Mouse (Mus musculus): ENCODE measurements around the gene Psmb3. TPM values are rescaled to one million over a fixed set of nuclear protein-coding genes. Genes with fewer than 3 reads are reported as not detected.
A peak's percentile ranks its signal among the peaks of the same experiment; 100 is the strongest.

The Psmb3 gene
- total and polyA plus RNA-seq, 3 experiments = 135 to 273 (median 139) TPM

GRCm38 (mm10) chr11:97658751-97659266 is 44.4 kb upstream of the Psmb3 start:
- no peaks in the 10 kb centered on the region for H3K36me3 ChIP-seq (ENCODE audit: control insufficient read depth, insufficient read depth, low read length)
- no peak overlapping the region; the same call in 1 of the 2 replicates for H3K27ac ChIP-seq
- no peak for TF ChIP-seq POLR2A (IDR thresholded peaks at IDR 0.05; ENCODE audit: insufficient read depth, low read depth, low read length)
- no peak for TF ChIP-seq CTCF (IDR thresholded peaks at IDR 0.05)
- TF ChIP-seq EP300 (IDR thresholded peaks at IDR 0.05; ENCODE audit: insufficient read depth, low read depth, low read length) = no peak
- intact Hi-C loops (cut with DNase I) = no loop called here
- WGBS = 50% methylated on average over 11 of the region's 11 CpGs
- H3K9ac ChIP-seq (ENCODE audit: low read depth, low read length) = peak overlapping the region; percentile 98; the same call in 1 of the 2 replicates
- H3K4me1 ChIP-seq (ENCODE audit: control insufficient read depth, insufficient read depth, low read length) = peaks cover 10% of the 10 kb centered on the region
- no peaks in the 10 kb centered on the region for H3K79me2 ChIP-seq (replicated peaks; ENCODE audit: control insufficient read depth, insufficient read depth, low read length)
- H3K27me3 ChIP-seq (ENCODE audit: control insufficient read depth, insufficient read depth, low read length) = no peaks in the 10 kb centered on the region
- DNase-seq = no peak
- peak overlapping the region; percentile 74; the same call in 1 of the 2 replicates for H3K4me3 ChIP-seq

- Histone ChIP-seq H3K4me3 (peak overlapping the region; percentile 74), H3K9ac (ENCODE audit: low read depth, low read length) (peak overlapping the region; percentile 98), H3K4me1 (ENCODE audit: control insufficient read depth, insufficient read depth, low read length) (peaks cover 10% of the 10 kb centered on the region), H3K27ac (peak overlapping the region; percentile 95), H3K79me2 (replicated peaks; ENCODE audit: control insufficient read depth, insufficient read depth, low read length) (no peaks in the 10 kb centered on the region; the same call in 1 of the 2 replicates), H3K36me3 (ENCODE audit: control insufficient read depth, insufficient read depth, low read length) (no peaks in the 10 kb centered on the region), H3K27me3 (ENCODE audit: control insufficient read depth, insufficient read depth, low read length) (no peaks in the 10 kb centered on the region)
- 6% methylated on average over 13 of the region's 13 CpGs for WGBS
- intact Hi-C loops (cut with DNase I) = no loop called here
- TF ChIP-seq EP300 (IDR thresholded peaks at IDR 0.05; ENCODE audit: insufficient read depth, low read depth, low read length) = no peak
- TF ChIP-seq POLR2A (IDR thresholded peaks at IDR 0.05; ENCODE audit: insufficient read depth, low read depth, low read length) = no peak
- TF ChIP-seq CTCF (IDR thresholded peaks at IDR 0.05) = no peak
- peak in 1 of 2 experiments; percentile 55 for DNase-seq
Measured at GRCm38 (mm10) chr11:97659267-97659989, 43.8 kb upstream of the Psmb3 start.

DNA sequence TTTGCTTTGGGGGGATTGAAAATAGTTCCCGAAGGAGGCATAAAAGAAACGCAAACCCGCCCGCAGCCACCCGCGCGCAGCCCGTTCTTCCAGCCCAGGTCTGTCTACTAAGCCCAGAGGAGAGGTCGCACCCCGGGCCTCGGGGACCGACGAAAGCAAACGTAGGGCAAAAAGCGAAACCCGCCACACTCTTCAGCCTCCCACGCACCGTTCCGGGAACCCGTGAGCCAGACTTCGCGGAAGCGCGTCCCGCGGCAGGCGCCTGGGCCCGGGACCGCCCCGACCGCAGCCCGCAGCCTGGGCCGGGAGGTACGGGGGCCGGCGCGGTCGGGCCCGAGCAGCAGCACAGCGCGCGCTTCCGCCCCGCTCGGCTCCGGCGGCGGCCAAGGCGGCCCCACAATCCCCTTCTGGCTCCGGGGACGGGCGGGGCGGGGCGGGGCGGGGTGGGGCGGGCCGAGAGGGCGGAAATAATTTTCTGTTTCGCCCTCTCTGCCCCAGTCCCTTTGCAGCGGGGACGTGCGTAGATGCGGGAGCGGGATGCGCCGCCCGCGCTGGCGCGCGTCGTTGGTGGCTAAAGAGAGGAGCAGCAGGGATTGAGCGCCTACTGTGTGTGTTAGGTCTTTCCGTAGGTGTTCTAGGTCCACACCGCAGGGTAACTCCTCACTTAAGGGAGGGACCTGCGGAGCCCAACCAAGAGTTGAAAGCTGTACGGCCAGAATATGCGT is 43.0 kb upstream of the Psmb3 start:
- WGBS = under 1% methylated on average over 78 of the region's 78 CpGs
- Histone ChIP-seq H3K27ac (peak overlapping the region; percentile 95), H3K9ac (ENCODE audit: low read depth, low read length) (peak overlapping the region; percentile 98), H3K27me3 (ENCODE audit: control insufficient read depth, insufficient read depth, low read length) (no peaks in the 10 kb centered on the region), H3K36me3 (ENCODE audit: control insufficient read depth, insufficient read depth, low read length) (no peaks in the 10 kb centered on the region), H3K79me2 (replicated peaks; ENCODE audit: control insufficient read depth, insufficient read depth, low read length) (no peaks in the 10 kb centered on the region; the same call in 1 of the 2 replicates), H3K4me1 (ENCODE audit: control insufficient read depth, insufficient read depth, low read length) (peaks cover 12% of the 10 kb centered on the region), H3K4me3 (peak overlapping the region; percentile 74)
- TF ChIP-seq POLR2A (IDR thresholded peaks at IDR 0.05; ENCODE audit: insufficient read depth, low read depth, low read length) (peak; percentile 90), EP300 (IDR thresholded peaks at IDR 0.05; ENCODE audit: insufficient read depth, low read depth, low read length) (0 out of 2 replicates have a peak, but pooled peaks have one; percentile 30), CTCF (IDR thresholded peaks at IDR 0.05) (no peak)
- peak; percentile 89 to 92 for DNase-seq
- intact Hi-C loops (cut with DNase I) = loop anchor here (2.0 kb wide), 1 partner anchor 39 kb away; no protein-coding TSS in a partner anchor

DNA sequence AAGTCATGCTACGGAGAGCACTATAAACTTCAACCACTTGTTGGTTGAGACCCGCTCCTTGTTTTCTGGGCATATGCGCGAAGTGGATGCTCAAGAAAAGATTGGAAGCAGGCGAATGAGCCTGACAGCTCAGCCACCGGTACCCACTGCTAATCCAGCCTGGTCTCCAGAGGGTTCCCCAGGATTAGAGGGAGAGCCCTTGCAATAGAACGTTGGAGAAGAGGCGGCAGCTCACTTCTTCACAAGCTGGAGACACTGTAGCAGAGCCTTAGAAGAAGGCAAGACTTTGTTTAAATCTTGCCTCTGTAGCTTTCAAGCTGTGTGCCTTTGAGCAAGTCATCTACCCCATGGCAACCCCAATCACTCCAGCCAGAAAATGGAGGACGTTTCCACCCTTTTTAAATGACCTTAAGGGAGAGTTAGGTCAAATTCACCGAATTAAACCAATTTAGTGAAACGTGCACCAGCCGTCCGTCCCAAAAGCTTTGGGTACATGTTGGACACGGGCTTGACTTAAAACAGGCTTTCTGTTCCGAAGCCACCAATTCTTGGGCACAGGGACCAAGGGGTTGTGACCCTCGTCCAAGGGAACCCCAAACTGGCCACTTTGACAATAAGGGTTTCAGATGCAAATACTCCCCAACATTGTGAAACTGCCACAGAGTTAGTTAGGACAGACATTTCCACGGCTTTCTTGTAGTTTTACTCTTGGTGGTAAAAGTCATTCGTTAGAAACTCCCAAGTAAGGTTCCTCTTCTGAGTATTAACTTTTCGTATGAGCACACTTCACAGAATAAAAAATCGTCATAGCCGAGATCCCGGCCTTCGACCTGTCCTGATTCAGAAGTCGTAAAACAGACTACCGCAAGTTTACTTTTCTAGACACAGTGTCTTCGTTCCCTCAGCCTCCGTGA is 42.2 kb upstream of the Psmb3 start:
- Histone ChIP-seq H3K79me2 (replicated peaks; ENCODE audit: control insufficient read depth, insufficient read depth, low read length) (no peaks in the 10 kb centered on the region; the same call in 1 of the 2 replicates), H3K4me1 (ENCODE audit: control insufficient read depth, insufficient read depth, low read length) (peaks cover 12% of the 10 kb centered on the region), H3K4me3 (peak overlapping the region; percentile 74), H3K27me3 (ENCODE audit: control insufficient read depth, insufficient read depth, low read length) (no peaks in the 10 kb centered on the region), H3K27ac (peak overlapping the region; percentile 87), H3K9ac (ENCODE audit: low read depth, low read length) (peak overlapping the region; percentile 62), H3K36me3 (ENCODE audit: control insufficient read depth, insufficient read depth, low read length) (no peaks in the 10 kb centered on the region)
- 13% methylated on average over 27 of the region's 27 CpGs for WGBS
- TF ChIP-seq EP300 (IDR thresholded peaks at IDR 0.05; ENCODE audit: insufficient read depth, low read depth, low read length) (no peak), POLR2A (IDR thresholded peaks at IDR 0.05; ENCODE audit: insufficient read depth, low read depth, low read length) (no peak), CTCF (IDR thresholded peaks at IDR 0.05) (no peak)
- peak in 1 of 2 experiments; percentile 51 for DNase-seq
- intact Hi-C loops (cut with DNase I) = loop anchor here (2.0 kb wide), 1 partner anchor 38 kb away; no protein-coding TSS in a partner anchor

DNA sequence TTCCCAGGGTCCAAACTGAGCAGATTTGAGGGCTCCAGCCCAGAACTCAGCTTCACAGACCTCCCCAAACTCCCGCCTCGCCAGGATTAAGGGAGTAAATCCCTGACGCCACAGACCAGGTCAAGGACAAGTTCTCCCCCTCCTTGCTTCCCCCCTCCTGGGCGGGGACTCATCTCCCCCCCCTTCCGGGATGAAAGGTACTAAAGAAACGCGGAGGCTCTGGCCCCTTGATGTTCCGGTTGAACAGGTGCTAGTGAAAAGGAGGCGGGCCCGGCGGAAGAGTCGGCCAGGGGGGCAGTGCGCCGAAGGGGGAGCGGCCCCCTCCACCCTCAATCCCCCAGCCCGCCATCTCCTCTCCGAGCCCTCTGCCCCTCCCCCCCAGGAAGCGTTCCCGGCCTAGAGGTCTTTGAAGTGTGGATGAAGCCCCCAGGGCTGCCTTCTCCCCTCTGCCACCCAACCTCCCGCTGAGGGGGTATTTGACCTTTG is 41.5 kb upstream of the Psmb3 start:
- peak overlapping the region; percentile 62 for H3K9ac ChIP-seq (ENCODE audit: low read depth, low read length)

More for the DNA sequence above, 41.5 kb upstream of the Psmb3 start:
- H3K4me1 ChIP-seq (ENCODE audit: control insufficient read depth, insufficient read depth, low read length) = peaks cover 12% of the 10 kb centered on the region
- WGBS = 2% methylated on average over 20 of the region's 20 CpGs
- H3K79me2 ChIP-seq (replicated peaks; ENCODE audit: control insufficient read depth, insufficient read depth, low read length) = no peaks in the 10 kb centered on the region; the same call in 1 of the 2 replicates
- H3K27ac ChIP-seq = peak overlapping the region; percentile 87
- peak overlapping the region; percentile 74 for H3K4me3 ChIP-seq
- TF ChIP-seq POLR2A (IDR thresholded peaks at IDR 0.05; ENCODE audit: insufficient read depth, low read depth, low read length) (peak; percentile 64; the same call in 1 of the 2 replicates), CTCF (IDR thresholded peaks at IDR 0.05) (no peak)
- no peaks in the 10 kb centered on the region for H3K27me3 ChIP-seq (ENCODE audit: control insufficient read depth, insufficient read depth, low read length)
- intact Hi-C loops (cut with DNase I) = loop anchor here (2.0 kb wide), 1 partner anchor 37 kb away; no protein-coding TSS in a partner anchor
- no peaks in the 10 kb centered on the region for H3K36me3 ChIP-seq (ENCODE audit: control insufficient read depth, insufficient read depth, low read length)
- peak; percentile 79 to 85 for DNase-seq
